Mouse (Mus musculus) cerebellum, postnatal 10 days (tissue): ENCODE measurements around the gene Polr3gl.
A peak's percentile ranks its signal among the peaks of the same experiment; 100 is the strongest.

Experiments used
- DNase-seq, 2 experiments: peaks; one replicate each; pipeline ENCODE4 v3.0.0; 2021; ENCODE audit warnings: mixed read lengths in 2 of 2

The Polr3gl gene

GRCm38 (mm10) chr3:96555041-96555596, 38.9 kb downstream of the Polr3gl start:
- DNase-seq = peak; percentile 82 to 84

- no peak for DNase-seq
These were observed 39.7 kb downstream of the Polr3gl start for GRCm38 (mm10) chr3:96554251-96554650.

- no peak for DNase-seq
These were observed 40.4 kb downstream of the Polr3gl start for GRCm38 (mm10) chr3:96553601-96554000.

- no peak for DNase-seq
These were observed 42.1 kb downstream of the Polr3gl start for GRCm38 (mm10) chr3:96551890-96552289.

- DNase-seq = peak; percentile 68 to 70
These were observed 42.8 kb downstream of the Polr3gl start for GRCm38 (mm10) chr3:96551203-96551602.

GRCm38 (mm10) chr3:96549346-96549745, 44.6 kb downstream of the Polr3gl start:
- DNase-seq = no peak

GRCm38 (mm10) chr3:96548824-96549223, 45.2 kb downstream of the Polr3gl start:
- no peak for DNase-seq

- DNase-seq = peak; percentile 89 to 93
These were observed 46.5 kb downstream of the Polr3gl start for GRCm38 (mm10) chr3:96547389-96547960.

GRCm38 (mm10) chr3:96546880-96547279, 47.1 kb downstream of the Polr3gl start:
- DNase-seq = peak; percentile 32 to 40

- no peak for DNase-seq
These were observed 48.4 kb downstream of the Polr3gl start for GRCm38 (mm10) chr3:96545565-96545964.

- DNase-seq = no peak
These were observed 50.6 kb downstream of the Polr3gl start for GRCm38 (mm10) chr3:96543345-96543744.

GRCm38 (mm10) chr3:96542554-96542953, 51.4 kb downstream of the Polr3gl start:
- DNase-seq = no peak

GRCm38 (mm10) chr3:96541328-96542078, 52.5 kb downstream of the Polr3gl start:
- peak; percentile 29 to 55 for DNase-seq

GRCm38 (mm10) chr3:96540740-96541139, 53.2 kb downstream of the Polr3gl start:
- DNase-seq = no peak

GRCm38 (mm10) chr3:96539316-96539715, 54.7 kb downstream of the Polr3gl start:
- no peak for DNase-seq

GRCm38 (mm10) chr3:96534300-96534699, 59.7 kb downstream of the Polr3gl start:
- no peak for DNase-seq

- DNase-seq = no peak
These were observed 61.9 kb downstream of the Polr3gl start for GRCm38 (mm10) chr3:96532050-96532449.

- DNase-seq = no peak
These were observed 65.5 kb downstream of the Polr3gl start for GRCm38 (mm10) chr3:96528506-96528905.
